Mouse (Mus musculus): ENCODE results near the gene Ubqln4.

The Ubqln4 gene

GRCm38 (mm10) chr3:88607065-88607757 lies 53.7 kb downstream of the Ubqln4 start:
- peak; percentile 92 for DNase-seq

- DNase-seq: no peak
Measured at GRCm38 (mm10) chr3:88607758-88608138, 54.2 kb downstream of the Ubqln4 start.

- DNase-seq: no peak
Measured at GRCm38 (mm10) chr3:88609066-88609465, 55.5 kb downstream of the Ubqln4 start.

- no peak for DNase-seq
Measured at GRCm38 (mm10) chr3:88614418-88614817, 60.9 kb downstream of the Ubqln4 start.

GRCm38 (mm10) chr3:88615117-88615516 lies 61.6 kb downstream of the Ubqln4 start:
- DNase-seq: no peak

GRCm38 (mm10) chr3:88615902-88616391 lies 62.4 kb downstream of the Ubqln4 start:
- no peak for DNase-seq

GRCm38 (mm10) chr3:88616951-88617500 lies 63.5 kb downstream of the Ubqln4 start:
- DNase-seq: no peak

GRCm38 (mm10) chr3:88618074-88618871 lies 64.7 kb downstream of the Ubqln4 start:
- no peak for DNase-seq

All from thymus, postnatal 25 days (tissue).